Mouse (Mus musculus): Measurements from ENCODE around the gene Atxn10. TPM values are rescaled to one million over a fixed set of nuclear protein-coding genes. Genes with fewer than 3 reads are reported as not detected.
"Not testable (repeated sequence)": the region's sequence is repeated elsewhere in the genome, so short reads cannot be mapped to it uniquely, and the experiment has no call there.

Gene Atxn10
- total RNA-seq (2021) = 100 to 1,000 TPM; 363 to 369 TPM
- long read RNA-seq, transcript Atxn10-201 (12 exons, 1,937 nt) = major isoform, 399 of 421 reads
- long read RNA-seq, partial matches to known transcripts = 21 of 421 reads
- long read RNA-seq, other reads (novel, unspliced or antisense) = 1 of 421 reads

GRCm38 (mm10) chr15:85335671-85336300 lies at the start of gene Atxn10:
Atxn10 (plus strand) TSS chr15:85336245.
- DNase-seq (ENCODE audit: low spot score in 2 of 2) = peak in 1 of 2 experiments; percentile 31

GRCm38 (mm10) chr15:85294632-85295031 lies 41.4 kb upstream of the Atxn10 start:
- no peak for DNase-seq (ENCODE audit: low spot score in 2 of 2)

- no peak for DNase-seq (ENCODE audit: low spot score in 2 of 2)
Measured at GRCm38 (mm10) chr15:85295544-85295943, 40.5 kb upstream of the Atxn10 start.

DNA sequence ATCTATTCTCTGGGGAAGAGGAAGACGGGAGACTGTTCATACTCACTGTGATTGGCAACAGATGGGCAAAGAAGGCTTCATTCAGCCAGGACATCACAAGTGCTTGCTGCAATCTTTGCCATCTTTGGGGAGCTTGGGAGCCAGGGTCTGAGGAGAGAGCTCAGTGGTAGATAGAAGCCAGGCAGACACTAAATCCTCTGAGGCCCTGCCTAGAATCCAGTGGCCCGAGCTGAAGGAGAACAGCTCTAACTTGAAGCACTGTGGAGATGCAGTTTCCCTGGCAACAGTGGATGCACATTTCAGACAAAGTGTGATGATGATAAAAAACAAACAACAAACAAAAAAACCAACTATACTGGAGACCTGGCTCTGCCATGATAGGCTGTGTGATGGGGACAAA lies 40.1 kb upstream of the Atxn10 start:
- DNase-seq (ENCODE audit: low spot score in 2 of 2) = no peak

DNA sequence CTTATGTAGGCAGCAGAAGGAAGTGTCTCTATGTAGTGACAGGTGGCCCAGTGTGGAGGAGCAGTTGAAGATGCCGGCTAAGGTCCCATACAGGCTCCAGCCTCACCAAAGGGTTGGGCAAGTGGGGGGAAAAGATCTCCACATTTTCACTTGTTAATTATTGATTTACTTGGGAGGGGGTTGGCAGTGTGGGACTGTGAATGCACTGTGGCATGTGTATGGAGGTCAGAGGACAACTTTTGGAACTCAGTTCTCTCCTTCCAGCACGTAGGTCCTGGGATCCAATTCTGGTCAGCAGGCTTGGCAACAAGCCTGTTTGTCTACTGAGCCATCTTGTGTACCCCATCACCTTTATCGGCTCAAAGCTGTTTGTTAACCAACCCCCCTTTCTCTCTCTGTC lies 39.5 kb upstream of the Atxn10 start:
- DNase-seq (ENCODE audit: low spot score in 2 of 2) = no peak

- DNase-seq (ENCODE audit: low spot score in 2 of 2) = no peak
Measured at GRCm38 (mm10) chr15:85298167-85298781, 37.8 kb upstream of the Atxn10 start.

GRCm38 (mm10) chr15:85298946-85299345 lies 37.1 kb upstream of the Atxn10 start:
- no peak for DNase-seq (ENCODE audit: low spot score in 2 of 2)

GRCm38 (mm10) chr15:85303241-85303640 lies 32.8 kb upstream of the Atxn10 start:
- no peak for DNase-seq (ENCODE audit: low spot score in 2 of 2)

DNA sequence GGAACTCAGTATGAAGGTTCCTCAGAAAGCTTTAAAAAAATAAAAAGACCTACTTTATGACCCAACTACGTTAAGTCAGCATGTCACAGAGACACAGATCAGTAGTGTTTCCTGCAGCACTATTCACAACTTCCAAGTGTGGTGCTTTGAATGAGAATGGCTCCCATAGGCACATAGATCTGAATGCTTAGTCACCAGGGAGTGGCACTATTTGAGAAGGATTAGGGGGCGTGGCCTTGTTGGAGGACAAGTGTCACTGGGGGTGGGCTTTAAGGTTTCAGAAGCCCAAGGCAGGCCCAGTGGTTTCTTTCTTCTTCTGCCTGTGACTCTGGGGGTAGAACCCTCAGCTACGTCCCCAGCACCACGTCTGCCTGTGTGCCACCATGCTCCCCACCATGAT lies 32.1 kb upstream of the Atxn10 start:
- no peak for DNase-seq (ENCODE audit: low spot score in 2 of 2)

GRCm38 (mm10) chr15:85307061-85307660 lies 28.9 kb upstream of the Atxn10 start:
- no peak for DNase-seq (ENCODE audit: low spot score in 2 of 2)

DNA sequence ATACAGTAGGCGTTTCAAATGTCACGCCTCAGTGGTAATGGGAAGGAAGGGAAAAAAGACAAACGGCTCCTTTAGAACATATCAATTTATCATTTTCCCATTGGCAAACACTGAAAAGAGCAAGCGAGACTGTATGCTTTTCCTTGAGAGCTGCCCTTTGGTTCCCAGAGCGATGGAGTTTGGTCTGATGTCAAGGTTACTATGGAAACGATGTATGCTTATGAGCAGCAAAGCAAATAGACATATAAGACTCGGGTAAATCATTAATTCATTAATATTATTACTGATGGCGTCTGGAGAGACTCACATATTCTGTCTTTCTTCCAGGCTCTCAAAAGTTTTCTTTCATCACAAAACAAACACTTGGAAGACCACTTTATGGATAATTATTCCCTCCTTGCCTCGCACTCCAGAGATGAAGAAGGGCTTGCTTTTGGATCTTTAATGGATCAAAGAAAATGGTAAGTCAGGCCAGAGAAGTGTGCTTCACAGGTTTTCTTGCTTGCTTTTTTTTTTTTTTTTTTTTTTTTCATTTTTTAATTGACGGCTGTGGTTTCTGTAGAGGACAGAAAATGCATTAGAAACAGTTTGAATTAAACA lies 24.9 kb upstream of the Atxn10 start:
- no peak for DNase-seq (ENCODE audit: low spot score in 2 of 2)

DNA sequence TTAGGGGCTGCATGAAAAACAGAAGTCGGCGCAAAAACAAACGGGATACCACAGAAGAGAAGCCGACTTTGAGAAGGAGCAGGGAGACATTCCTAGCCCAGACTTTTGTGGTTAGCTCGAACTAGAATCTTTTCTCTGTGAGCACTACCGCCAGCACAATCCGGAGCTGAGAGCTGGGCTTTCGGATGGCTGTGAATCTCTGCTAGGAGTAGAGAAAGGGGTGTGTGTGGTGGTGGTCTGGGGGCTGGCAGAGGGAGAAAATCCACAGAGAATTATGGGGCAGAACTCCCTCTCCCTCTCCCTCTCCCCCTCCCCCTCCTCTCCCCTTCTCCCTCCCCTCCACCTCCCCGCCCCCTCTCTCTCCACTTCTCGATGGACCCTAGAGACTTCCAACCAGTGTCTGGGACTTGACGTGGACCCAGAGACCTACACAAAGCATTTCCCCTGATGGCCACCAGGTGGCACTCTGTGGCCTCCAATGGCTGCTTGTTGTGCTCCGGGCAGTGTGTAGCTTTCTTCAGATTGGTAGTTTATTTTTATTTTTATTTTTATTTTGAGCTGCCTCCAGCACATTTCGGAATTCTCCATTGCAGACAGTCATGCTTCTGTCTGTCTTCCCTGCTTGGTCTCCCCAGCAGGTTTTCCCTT lies 20.5 kb upstream of the Atxn10 start:
- DNase-seq (ENCODE audit: low spot score in 2 of 2) = peak; percentile 84 to 89

DNA sequence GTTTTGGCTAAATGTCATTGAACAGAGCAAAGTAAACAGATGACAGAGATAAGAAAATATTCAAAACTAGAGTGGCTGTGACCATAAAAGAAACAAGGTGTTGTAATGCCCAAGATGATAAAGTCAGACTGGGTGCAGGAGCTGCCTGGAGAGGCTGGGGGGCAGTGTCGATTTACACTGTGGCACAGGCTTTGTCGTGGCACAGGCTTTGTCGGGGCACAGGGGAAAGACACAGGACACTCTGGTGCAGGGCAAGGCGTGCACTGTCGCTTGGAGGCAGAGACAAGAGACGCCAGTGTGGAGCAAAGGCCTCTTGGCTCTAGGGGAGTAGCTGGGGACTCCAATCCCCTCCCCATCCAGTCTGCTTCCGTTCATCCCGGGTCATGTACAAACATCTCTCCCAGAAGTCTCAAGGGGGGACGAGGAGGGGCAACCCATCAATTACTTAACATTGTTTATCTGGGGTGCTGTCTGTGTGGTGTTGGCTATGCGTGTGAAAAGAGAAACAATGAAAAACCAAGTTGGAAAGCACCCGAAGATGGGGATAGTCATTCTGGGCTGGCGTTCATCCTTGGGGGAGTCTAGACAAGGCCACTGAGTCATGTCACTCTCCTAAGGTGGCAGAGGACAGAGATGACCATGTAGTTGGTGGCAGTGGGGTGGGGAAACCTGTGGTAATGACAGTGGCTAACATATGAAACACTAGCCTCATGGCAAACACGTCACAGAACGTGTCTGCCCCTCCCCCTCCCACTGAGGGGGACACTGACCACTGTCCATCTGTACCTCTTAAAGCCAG lies 19.5 kb upstream of the Atxn10 start:
- no peak for DNase-seq (ENCODE audit: low spot score in 2 of 2)

DNA sequence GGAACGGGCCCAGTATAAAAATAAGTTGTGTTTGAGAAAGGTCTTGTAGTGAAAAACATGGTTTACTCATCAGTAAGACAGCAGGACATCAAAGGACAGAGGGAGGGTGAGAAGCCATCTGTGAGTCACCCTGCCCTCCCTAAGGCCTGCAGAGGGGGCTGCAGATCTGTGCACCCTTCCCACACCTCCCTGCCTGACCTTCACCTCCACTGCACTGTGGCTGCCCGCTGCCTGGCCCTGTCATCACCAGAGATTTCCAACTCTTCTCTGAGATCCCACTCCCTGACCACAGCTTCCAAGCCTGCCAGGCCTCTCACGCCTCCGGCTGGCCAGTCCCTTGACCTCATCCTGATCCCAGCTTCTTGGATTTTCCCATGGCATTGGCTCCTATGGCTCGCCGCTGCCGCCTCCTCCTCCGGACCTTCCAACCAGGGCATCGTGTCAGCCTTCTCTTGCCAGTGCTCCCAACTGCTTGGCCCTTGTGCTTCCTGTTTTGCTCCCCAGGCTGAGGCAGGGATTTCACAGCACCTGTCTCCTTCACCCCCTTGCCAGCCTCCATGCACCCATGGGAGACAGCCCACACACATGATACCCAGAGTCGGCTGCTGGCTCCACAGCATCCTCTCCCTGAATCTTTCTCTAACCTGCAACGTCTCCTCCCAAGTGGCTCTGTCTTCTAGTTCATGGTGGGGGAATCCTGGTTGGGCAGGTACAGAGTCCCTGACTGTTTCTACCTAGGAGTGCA lies 15.9 kb upstream of the Atxn10 start:
- no peak for DNase-seq (ENCODE audit: low spot score in 2 of 2)

DNA sequence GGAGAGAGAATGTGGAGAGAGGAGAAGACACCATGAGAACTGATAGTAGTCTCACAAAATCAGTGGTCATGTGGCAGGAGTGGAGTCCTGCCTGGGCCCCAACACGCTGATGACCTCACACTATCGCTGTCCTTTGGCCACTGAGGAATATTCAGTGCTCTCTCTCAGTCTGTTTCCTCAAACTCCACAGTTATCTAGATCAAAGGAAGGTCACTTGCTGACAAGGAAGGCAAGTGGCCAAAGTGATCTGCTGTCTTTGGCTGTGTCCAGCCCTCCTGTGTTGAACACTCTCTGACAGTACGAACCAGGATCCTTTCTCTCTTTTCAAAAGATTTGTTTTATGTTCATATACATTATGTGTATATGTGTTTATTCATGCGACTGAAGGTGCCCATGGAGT lies 12.8 kb upstream of the Atxn10 start:
- DNase-seq (ENCODE audit: low spot score in 2 of 2) = no peak

GRCm38 (mm10) chr15:85324426-85324825 lies 11.6 kb upstream of the Atxn10 start:
- no peak for DNase-seq (ENCODE audit: low spot score in 2 of 2)

DNA sequence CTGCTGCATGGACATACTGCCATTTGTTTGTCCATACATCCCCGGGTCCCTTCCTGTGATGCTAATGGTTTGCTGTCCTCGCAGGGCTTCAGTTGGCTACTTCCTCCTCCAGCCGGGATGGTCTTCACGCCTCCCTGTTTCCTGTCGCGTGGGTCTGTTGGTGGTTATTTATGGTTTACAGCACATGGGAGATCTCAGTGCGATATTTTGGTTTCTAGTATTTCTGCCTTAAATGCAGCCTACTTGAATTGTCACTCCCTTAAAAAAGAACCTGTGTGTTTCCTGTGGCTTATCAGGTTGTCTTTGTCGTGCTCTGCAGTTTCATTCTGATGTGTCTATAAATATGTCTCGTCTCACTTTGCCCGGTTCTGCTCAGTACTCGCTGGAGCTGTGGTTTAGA lies 8.2 kb upstream of the Atxn10 start:
- DNase-seq (ENCODE audit: low spot score in 2 of 2) = no peak

DNA sequence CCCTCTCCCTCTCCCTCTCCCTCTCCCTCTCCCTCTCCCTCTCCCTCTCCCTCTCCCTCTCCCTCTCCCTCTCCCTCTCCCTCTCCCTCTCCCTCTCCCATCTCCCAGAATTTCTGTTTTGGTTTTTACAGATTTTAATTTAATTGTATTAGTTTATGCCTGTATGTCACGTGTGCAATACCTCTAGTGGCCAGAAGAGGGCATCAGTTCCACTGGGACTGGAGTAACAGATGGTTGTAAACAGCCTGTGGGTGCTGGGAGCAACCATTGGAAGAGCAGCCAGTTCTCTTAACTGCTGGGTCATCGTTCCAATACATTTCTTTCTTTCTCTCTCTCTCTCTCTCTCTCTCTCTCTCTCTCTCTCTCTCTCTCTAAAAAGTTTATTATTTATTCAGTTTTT lies 7.6 kb upstream of the Atxn10 start:
- DNase-seq (ENCODE audit: low spot score in 2 of 2) = not testable (repeated sequence)

DNA sequence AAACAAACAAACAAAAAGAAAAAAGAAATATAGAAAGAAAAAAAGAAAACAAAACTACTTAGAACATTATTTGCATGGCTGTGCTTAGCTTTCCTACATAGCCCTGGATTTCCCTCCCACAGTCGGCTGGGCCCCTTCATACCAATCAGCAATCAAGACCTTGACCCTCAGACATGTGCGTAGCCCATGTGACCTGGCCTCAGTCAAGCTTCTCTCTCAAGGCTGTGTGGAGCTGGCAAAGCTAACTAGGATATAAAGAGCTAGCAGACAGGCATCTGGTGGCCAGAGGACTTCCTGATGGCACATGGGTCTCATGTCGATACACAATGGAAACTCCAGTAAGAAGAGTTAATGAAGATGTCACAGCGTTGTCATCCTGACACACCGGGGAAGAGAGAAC lies 6.9 kb upstream of the Atxn10 start:
- DNase-seq (ENCODE audit: low spot score in 2 of 2) = no peak

DNA sequence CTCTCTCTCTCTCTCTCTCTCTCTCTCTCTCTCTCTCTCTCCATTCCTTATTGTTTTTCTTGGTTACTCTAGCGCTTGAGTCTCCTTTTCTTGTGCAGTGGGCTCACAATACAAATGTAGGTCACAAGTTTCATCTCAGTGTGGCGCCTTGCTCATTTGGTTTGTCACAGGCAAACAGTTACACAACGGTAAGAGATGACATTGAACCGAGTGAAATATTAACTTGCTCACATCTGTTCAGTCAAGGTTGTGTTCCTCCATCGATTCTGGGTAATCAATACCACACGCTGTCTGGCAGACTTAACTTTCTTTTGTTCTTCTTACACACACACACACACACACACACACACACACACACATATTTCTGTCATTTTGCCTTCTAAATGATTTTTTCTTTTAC lies 6.0 kb upstream of the Atxn10 start:
- DNase-seq (ENCODE audit: low spot score in 2 of 2) = no peak
